Mouse (Mus musculus) E14TG2a.4 (cell line): ENCODE results near the gene Frmd5.

Experiments
- CTCF ChIP-seq: conservative IDR thresholded peaks from 2 replicates; pipeline ENCODE4 v1.5.1; 2014; ENCODE audit warnings: low read length
- NANOG ChIP-seq: IDR thresholded peaks from 2 replicates; pipeline ENCODE4 v1.6.1; 2014; ENCODE audit warnings: borderline replicate concordance, low read length, mixed read lengths
- POU5F1 ChIP-seq: IDR thresholded peaks from 2 replicates; pipeline ENCODE4 v1.6.1; 2014; ENCODE audit warnings: low read length, borderline replicate concordance

GRCm38 (mm10) chr2:121621262-121622163 lies 185.4 kb downstream of the Frmd5 start:
- TF ChIP-seq CTCF = no peak
- no peak for TF ChIP-seq POU5F1
- no peak for TF ChIP-seq NANOG
